Mouse (Mus musculus) testis, adult 2 months (tissue): ENCODE measurements around the gene Ankrd53.

Experiments
- CTCF ChIP-seq: fragments of 200-500 bp; IDR thresholded peaks from 2 replicates; pipeline ENCODE4 v1.5.1; 2012; ENCODE audit warnings: low read depth, mild to moderate bottlenecking, inconsistent platforms, low read length, moderate library complexity; ENCODE audit not compliant: control insufficient read depth, insufficient read depth, insufficient replicate concordance
- POLR2A ChIP-seq: fragments of 200-500 bp; IDR thresholded peaks from 2 replicates; pipeline ENCODE4 v1.6.1; 2012; ENCODE audit warnings: low read depth, mild to moderate bottlenecking, inconsistent platforms, low read length, moderate library complexity; ENCODE audit not compliant: control insufficient read depth

DNA sequence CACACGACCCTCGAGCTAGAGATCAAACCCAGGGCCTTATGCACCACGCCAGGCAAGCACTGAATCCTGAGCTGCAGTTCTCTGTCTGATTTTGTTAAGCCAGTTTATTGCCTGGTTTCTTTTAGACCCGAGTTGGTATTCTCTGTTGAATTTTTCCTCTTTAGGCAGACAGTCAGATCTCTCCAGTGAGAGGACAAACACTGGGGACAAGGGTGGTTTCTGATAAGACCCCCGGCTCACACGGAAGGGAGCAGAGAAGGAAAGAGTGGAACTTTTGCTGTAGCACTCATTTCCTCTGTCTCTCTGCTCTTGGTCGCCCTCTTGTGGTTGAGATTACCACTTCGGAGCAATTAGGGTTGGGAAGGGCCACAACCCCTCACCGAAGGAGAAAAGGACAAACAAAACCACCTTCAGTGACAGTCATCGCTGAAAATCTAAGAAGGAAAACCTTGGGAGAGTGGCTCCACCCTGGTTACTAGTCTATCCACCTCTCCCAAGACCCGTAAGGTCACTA lies 12.2 kb upstream of the Ankrd53 start:
- TF ChIP-seq CTCF (peak; percentile 57; the same call in 1 of the 2 replicates), POLR2A (no peak)
